Mouse (Mus musculus) midbrain, embryonic 15.5 days (tissue): ENCODE data around the gene Acvr1. TPM values are rescaled to one million over a fixed set of nuclear protein-coding genes. Genes with fewer than 3 reads are reported as not detected.

Source experiments
- ATAC-seq: fragments of 200-750 bp; cut with Nextera tagmentation; replicated peaks from 2 replicates; pipeline ENCODE4 v1.8.0; 2017; ENCODE audit warnings: moderate TSS enrichment
- H3K27ac ChIP-seq: fragments of 300-500 bp; sonication (generic); 2 replicates; pipeline ENCODE4 v1.5.1; 2015; ENCODE audit warnings: mild to moderate bottlenecking, inconsistent platforms
- H3K27me3 ChIP-seq: fragments of 300-500 bp; sonication (generic); replicated peaks from 2 replicates; pipeline ENCODE4 v1.6.1; 2015; ENCODE audit warnings: inconsistent platforms
- H3K36me3 ChIP-seq: fragments of 300-500 bp; sonication (generic); replicated peaks from 2 replicates; pipeline ENCODE4 v1.6.1; 2015; ENCODE audit warnings: inconsistent platforms
- H3K4me1 ChIP-seq: fragments of 300-500 bp; sonication (generic); 2 replicates; pipeline ENCODE4 v1.6.1; 2015; ENCODE audit warnings: inconsistent platforms
- H3K4me2 ChIP-seq: fragments of 300-500 bp; sonication (generic); 2 replicates; pipeline ENCODE4 v1.6.1; 2015; ENCODE audit warnings: inconsistent platforms, mild to moderate bottlenecking, moderate library complexity
- H3K4me3 ChIP-seq: fragments of 300-500 bp; sonication (generic); 2 replicates; pipeline ENCODE4 v1.5.1; 2015; ENCODE audit warnings: mild to moderate bottlenecking, inconsistent platforms
- H3K9ac ChIP-seq: fragments of 300-500 bp; sonication (generic); 2 replicates; pipeline ENCODE4 v1.6.1; 2015; ENCODE audit warnings: mild to moderate bottlenecking, inconsistent platforms
- H3K9me3 ChIP-seq: fragments of 300-500 bp; sonication (generic); 2 replicates; pipeline ENCODE4 v1.6.1; 2016; ENCODE audit warnings: inconsistent platforms
- WGBS: fragments of 180-500 bp; shearing (Covaris S2); methylation state at CpG from one replicate; pipeline ENCODE4 v1.1.7; 2015; ENCODE audit warnings: mixed read lengths; 5-methylcytosine and 5-hydroxymethylcytosine counted together
- polyA plus RNA-seq: library from polyadenylated mRNA; unstranded; fragments of >200 nt; fragmentation: Nextera tagmentation; extraction: Ambion mirVana; gene quantifications from 2 replicates; pipeline ENCODE4 v1.2.1, GENCODE M21; 2015

The Acvr1 gene
- polyA plus RNA-seq, 1 experiment from 2014 or later, result 4.2 TPM

- H3K4me2 ChIP-seq, result no peak overlapping the region
- no peak overlapping the region for H3K9ac ChIP-seq
- no peaks in the 10 kb centered on the region for H3K9me3 ChIP-seq
- no peak for ATAC-seq
- no peak overlapping the region for H3K27ac ChIP-seq
- peaks cover 5% of the 10 kb centered on the region; the same call in 1 of the 2 replicates for H3K27me3 ChIP-seq
- no peak overlapping the region for H3K4me3 ChIP-seq
- WGBS, result 89% methylated on average over 3 of the region's 3 CpGs
- peaks cover 13% of the 10 kb centered on the region for H3K4me1 ChIP-seq
- H3K36me3 ChIP-seq, result no peaks in the 10 kb centered on the region
These were observed 212.6 kb downstream of the Acvr1 start for GRCm38 (mm10) chr2:58354389-58354788.

DNA sequence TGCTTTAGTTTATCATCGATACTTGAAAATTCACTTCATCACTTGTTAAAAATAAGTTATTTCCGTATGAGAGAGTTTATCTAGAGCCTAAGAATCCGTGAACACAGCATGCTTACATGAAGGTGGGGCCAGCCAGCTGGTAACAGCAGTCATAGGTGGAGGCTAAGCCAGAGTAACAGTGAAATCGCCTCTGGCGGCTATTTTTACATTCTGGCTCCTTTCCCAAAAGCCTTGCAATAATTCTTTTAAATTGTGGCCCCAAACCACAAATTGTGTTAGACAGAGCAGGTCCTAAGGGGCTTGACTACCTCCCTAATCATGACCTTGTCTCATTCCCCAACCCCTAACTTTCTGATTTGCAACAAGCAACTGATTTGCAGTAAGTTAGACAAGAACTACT, 214.1 kb downstream of the Acvr1 start:
- no peak overlapping the region for H3K27ac ChIP-seq
- no peaks in the 10 kb centered on the region for H3K9me3 ChIP-seq
- no peak overlapping the region for H3K4me2 ChIP-seq
- H3K9ac ChIP-seq, result no peak overlapping the region
- no peak overlapping the region for H3K4me3 ChIP-seq
- H3K36me3 ChIP-seq, result no peaks in the 10 kb centered on the region
- WGBS, result 87% methylated on average over 5 of the region's 5 CpGs
- no peak for ATAC-seq
- H3K27me3 ChIP-seq, result peaks cover 5% of the 10 kb centered on the region; the same call in 1 of the 2 replicates
- H3K4me1 ChIP-seq, result peaks cover 13% of the 10 kb centered on the region

- H3K9ac ChIP-seq, result no peak overlapping the region
- no peak for ATAC-seq
- H3K27me3 ChIP-seq, result no peaks in the 10 kb centered on the region
- no peak overlapping the region for H3K27ac ChIP-seq
- H3K9me3 ChIP-seq, result no peaks in the 10 kb centered on the region
- no peaks in the 10 kb centered on the region for H3K4me1 ChIP-seq
- WGBS, result 89% methylated on average over 2 of the region's 2 CpGs
- H3K4me3 ChIP-seq, result no peak overlapping the region
- no peaks in the 10 kb centered on the region for H3K36me3 ChIP-seq
- H3K4me2 ChIP-seq, result no peak overlapping the region
These were observed 216.3 kb downstream of the Acvr1 start for GRCm38 (mm10) chr2:58350657-58351056.

Other genes with a start within 250 kb of the Acvr1 start
- gene Acvr1c, start 209.3 kb downstream of the Acvr1 start, polyA plus RNA-seq, result 0.51 and 0.92 TPM in 2 replicates
- gene Gm17409, start 97.0 kb downstream of the Acvr1 start, polyA plus RNA-seq, result not detected in 2 replicates
- gene Upp2, start 141 bp upstream of the Acvr1 start, polyA plus RNA-seq, result 15.2 and 16.0 TPM in 2 replicates